Mouse (Mus musculus) E14TG2a.4 (cell line): ENCODE results near the gene Il12rb2.

ENCODE experiments used
- H3K27me3 ChIP-seq: 2 replicates; pipeline ENCODE4 v1.6.1; 2014; ENCODE audit warnings: low read length, control low read depth; ENCODE audit not compliant: insufficient read depth
- H3K36me3 ChIP-seq: 2 replicates; pipeline ENCODE4 v1.6.1; 2014; ENCODE audit warnings: low read length, control low read depth; ENCODE audit not compliant: insufficient read depth
- H3K4me1 ChIP-seq: replicated peaks from 2 replicates; pipeline ENCODE4 v1.6.1; 2014; ENCODE audit warnings: low read depth, low read length, control low read depth
- H3K4me3 ChIP-seq: replicated peaks from 2 replicates; pipeline ENCODE4 v1.5.1; 2014; ENCODE audit warnings: mild to moderate bottlenecking, low read length
- H3K9me3 ChIP-seq: 2 replicates; pipeline ENCODE4 v1.6.1; 2014; ENCODE audit warnings: low read length, control low read depth
- CTCF ChIP-seq: conservative IDR thresholded peaks from 2 replicates; pipeline ENCODE4 v1.5.1; 2014; ENCODE audit warnings: low read length
- NANOG ChIP-seq: IDR thresholded peaks from 2 replicates; pipeline ENCODE4 v1.6.1; 2014; ENCODE audit warnings: borderline replicate concordance, low read length, mixed read lengths
- POU5F1 ChIP-seq: IDR thresholded peaks from 2 replicates; pipeline ENCODE4 v1.6.1; 2014; ENCODE audit warnings: low read length, borderline replicate concordance

Il12rb2 gene

GRCm38 (mm10) chr6:67339494-67339893 is 36.5 kb downstream of the Il12rb2 start:
- H3K9me3 ChIP-seq, result no peaks in the 10 kb centered on the region
- no peak for TF ChIP-seq CTCF
- TF ChIP-seq POU5F1, result no peak
- no peak for TF ChIP-seq NANOG
- H3K4me3 ChIP-seq, result no peak overlapping the region

GRCm38 (mm10) chr6:67337943-67338342 is 38.0 kb downstream of the Il12rb2 start:
- no peaks in the 10 kb centered on the region for H3K9me3 ChIP-seq
- no peak overlapping the region for H3K4me3 ChIP-seq
- TF ChIP-seq POU5F1 (no peak), CTCF (no peak), NANOG (no peak)
- H3K27me3 ChIP-seq, result no peaks in the 10 kb centered on the region
- H3K4me1 ChIP-seq, result no peaks in the 10 kb centered on the region
- H3K36me3 ChIP-seq, result no peaks in the 10 kb centered on the region

More at GRCm38 (mm10) chr6:67339494-67339893, 36.5 kb downstream of the Il12rb2 start:
- H3K36me3 ChIP-seq, result no peaks in the 10 kb centered on the region
- H3K4me1 ChIP-seq, result no peaks in the 10 kb centered on the region
- H3K27me3 ChIP-seq, result no peaks in the 10 kb centered on the region

- TF ChIP-seq POU5F1, result no peak
- TF ChIP-seq CTCF, result no peak
- TF ChIP-seq NANOG, result no peak
- Histone ChIP-seq H3K9me3 (no peaks in the 10 kb centered on the region; the same call in 1 of the 2 replicates), H3K27me3 (no peaks in the 10 kb centered on the region), H3K4me3 (no peak overlapping the region), H3K4me1 (no peaks in the 10 kb centered on the region), H3K36me3 (no peaks in the 10 kb centered on the region)
Observed at GRCm38 (mm10) chr6:67323788-67324187, 52.2 kb downstream of the Il12rb2 start.

- Histone ChIP-seq H3K36me3 (no peaks in the 10 kb centered on the region), H3K4me3 (no peak overlapping the region), H3K4me1 (peaks cover 4% of the 10 kb centered on the region), H3K27me3 (no peaks in the 10 kb centered on the region), H3K9me3 (no peaks in the 10 kb centered on the region; the same call in 1 of the 2 replicates)
- TF ChIP-seq NANOG (no peak), POU5F1 (no peak), CTCF (peak; percentile 63)
Observed at GRCm38 (mm10) chr6:67318451-67318850, 57.5 kb downstream of the Il12rb2 start.

- Histone ChIP-seq H3K9me3 (no peaks in the 10 kb centered on the region; the same call in 1 of the 2 replicates), H3K4me1 (peaks cover 4% of the 10 kb centered on the region), H3K4me3 (no peak overlapping the region), H3K27me3 (no peaks in the 10 kb centered on the region), H3K36me3 (no peaks in the 10 kb centered on the region)
- TF ChIP-seq CTCF (no peak), POU5F1 (no peak), NANOG (no peak)
Observed at GRCm38 (mm10) chr6:67317827-67318338, 58.1 kb downstream of the Il12rb2 start.

GRCm38 (mm10) chr6:67317068-67317467 is 58.9 kb downstream of the Il12rb2 start:
- peaks cover 4% of the 10 kb centered on the region for H3K4me1 ChIP-seq
- no peaks in the 10 kb centered on the region for H3K36me3 ChIP-seq
- no peaks in the 10 kb centered on the region; the same call in 1 of the 2 replicates for H3K9me3 ChIP-seq
- no peak overlapping the region for H3K4me3 ChIP-seq
- TF ChIP-seq CTCF (no peak), NANOG (no peak), POU5F1 (no peak)
- H3K27me3 ChIP-seq, result no peaks in the 10 kb centered on the region

GRCm38 (mm10) chr6:67314697-67315096 is 61.3 kb downstream of the Il12rb2 start:
- Histone ChIP-seq H3K4me3 (no peak overlapping the region), H3K9me3 (no peaks in the 10 kb centered on the region), H3K27me3 (no peaks in the 10 kb centered on the region), H3K4me1 (peaks cover 4% of the 10 kb centered on the region), H3K36me3 (no peaks in the 10 kb centered on the region)
- no peak for TF ChIP-seq POU5F1
- no peak for TF ChIP-seq CTCF
- TF ChIP-seq NANOG, result no peak

- no peaks in the 10 kb centered on the region for H3K36me3 ChIP-seq
- H3K9me3 ChIP-seq, result no peaks in the 10 kb centered on the region
- no peaks in the 10 kb centered on the region for H3K27me3 ChIP-seq
- peaks cover 4% of the 10 kb centered on the region for H3K4me1 ChIP-seq
- no peak overlapping the region for H3K4me3 ChIP-seq
- TF ChIP-seq CTCF, result no peak
- TF ChIP-seq NANOG, result no peak
- no peak for TF ChIP-seq POU5F1
Observed at GRCm38 (mm10) chr6:67309752-67310151, 66.2 kb downstream of the Il12rb2 start.

GRCm38 (mm10) chr6:67308994-67309393 is 67.0 kb downstream of the Il12rb2 start:
- Histone ChIP-seq H3K9me3 (no peaks in the 10 kb centered on the region), H3K36me3 (no peaks in the 10 kb centered on the region), H3K4me1 (peaks cover 4% of the 10 kb centered on the region), H3K4me3 (no peak overlapping the region), H3K27me3 (no peaks in the 10 kb centered on the region)
- TF ChIP-seq CTCF, result no peak
- no peak for TF ChIP-seq POU5F1
- no peak for TF ChIP-seq NANOG
